Mouse (Mus musculus): ENCODE results near the gene Rell1. TPM values are rescaled to one million over a fixed set of nuclear protein-coding genes. Genes with fewer than 3 reads are reported as not detected.
A peak's percentile ranks its signal among the peaks of the same experiment; 100 is the strongest.

Rell1 gene
- total RNA-seq (2021): 10 to 100 TPM in 1 of 2 experiments, 1 to 10 TPM in 1; 9.3 to 10.4 TPM
- polyA plus RNA-seq (2012; rRNA removed): 3.4 and 4.6 TPM in 2 replicates
- long read RNA-seq, transcript Rell1-204 (7 exons, 3,241 nt): major isoform, 7 of 8 reads
- long read RNA-seq, partial matches to known transcripts: 0 of 8 reads
- long read RNA-seq, other reads (novel, unspliced or antisense): 1 of 8 reads

DNA sequence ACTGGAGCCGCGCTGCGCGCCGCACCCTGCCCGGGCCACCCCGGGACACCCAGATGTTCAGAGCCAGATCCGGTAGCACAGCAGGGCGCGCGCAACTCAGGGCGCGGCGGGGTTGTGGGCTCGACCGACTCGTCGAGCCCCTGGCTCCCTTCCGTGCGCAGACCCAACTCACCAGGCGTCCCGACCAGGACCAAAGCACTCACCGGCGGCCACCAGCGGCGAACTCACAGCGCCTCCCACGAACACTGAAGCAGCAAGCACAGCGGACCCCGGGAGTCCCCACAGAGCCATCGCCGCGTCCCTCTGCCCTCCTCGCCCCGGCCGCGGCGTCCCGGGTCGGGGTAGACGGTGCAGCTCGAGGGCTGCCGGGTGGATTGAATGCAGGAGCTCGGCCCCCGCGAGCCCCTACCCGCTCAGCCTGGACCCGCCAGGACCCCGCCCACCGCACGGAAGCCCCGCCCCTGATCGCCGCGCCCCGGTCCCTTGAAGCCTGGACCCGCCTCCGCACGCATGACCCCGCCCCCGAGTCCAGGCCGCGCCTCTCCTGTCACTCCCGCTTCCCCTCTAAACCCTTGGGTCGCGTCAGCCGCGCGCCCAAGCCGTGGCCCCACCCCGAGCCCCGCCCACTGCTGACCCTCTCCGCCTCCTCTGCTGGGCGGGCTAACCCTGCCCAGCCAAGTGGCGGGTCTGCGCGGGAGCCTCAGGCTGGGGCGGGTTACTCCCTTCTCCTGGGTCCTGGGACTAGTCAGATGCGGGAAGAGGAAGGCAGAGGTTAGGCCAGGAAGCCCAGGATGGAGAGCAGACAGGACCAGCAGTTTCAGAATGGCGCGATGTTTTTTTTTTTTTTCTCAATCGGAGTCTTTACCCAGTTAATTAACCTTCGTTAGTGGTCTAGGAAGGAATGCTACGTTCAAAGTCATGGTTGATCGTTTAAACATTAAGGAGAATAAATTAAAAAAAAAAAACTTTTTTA is at the start of gene Rell1:
TSS of gene Rell1 (minus strand) at position 455 of the 973 bp plus-strand sequence.
- intact Hi-C loops (cut with DNase I): loop anchor here (2.0 to 5.0 kb wide), 3 partner anchors 18 to 124 kb away; partner anchors contain the start of gene Pgm2
- H3K4me3 ChIP-seq: peak within 1 kb of the TSS; percentile 92

GRCm38 (mm10) chr5:64012596-64013366 is 44.1 kb upstream of the Rell1 start:
- TF ChIP-seq POLR2A (IDR thresholded peaks at IDR 0.05; ENCODE audit: insufficient read depth, low read depth, low read length) (no peak), CTCF (IDR thresholded peaks at IDR 0.05) (no peak), EP300 (IDR thresholded peaks at IDR 0.05; ENCODE audit: insufficient read depth, low read depth, low read length) (no peak)
- Histone ChIP-seq H3K4me3 (no peak overlapping the region), H3K27ac (no peak overlapping the region), H3K4me1 (ENCODE audit: control insufficient read depth, insufficient read depth, low read length) (no peaks in the 10 kb centered on the region), H3K79me2 (replicated peaks; ENCODE audit: control insufficient read depth, insufficient read depth, low read length) (no peaks in the 10 kb centered on the region), H3K9ac (ENCODE audit: low read depth, low read length) (no peak overlapping the region), H3K27me3 (ENCODE audit: control insufficient read depth, insufficient read depth, low read length) (no peaks in the 10 kb centered on the region), H3K36me3 (ENCODE audit: control insufficient read depth, insufficient read depth, low read length) (no peaks in the 10 kb centered on the region)
- 66% methylated on average over 13 of the region's 13 CpGs for WGBS
- intact Hi-C loops (cut with DNase I): no loop called here
- no peak for DNase-seq

More for the DNA sequence above, at the start of gene Rell1:
- peak within 1 kb of the TSS; percentile 93 for H3K9ac ChIP-seq (ENCODE audit: low read depth, low read length)
- WGBS: 1% methylated on average over 81 of the region's 85 CpGs
- H3K4me1 ChIP-seq (ENCODE audit: control insufficient read depth, insufficient read depth, low read length): peaks cover 5% of the 10 kb centered on the region
- no peaks in the 10 kb centered on the region for H3K27me3 ChIP-seq (ENCODE audit: control insufficient read depth, insufficient read depth, low read length)
- H3K36me3 ChIP-seq (ENCODE audit: control insufficient read depth, insufficient read depth, low read length): no peaks in the 10 kb centered on the region
- no peak for TF ChIP-seq EP300 (IDR thresholded peaks at IDR 0.05; ENCODE audit: insufficient read depth, low read depth, low read length)
- peak; percentile 57; the same call in 1 of the 2 replicates for TF ChIP-seq POLR2A (IDR thresholded peaks at IDR 0.05; ENCODE audit: insufficient read depth, low read depth, low read length)
- peak; percentile 45 for TF ChIP-seq CTCF (IDR thresholded peaks at IDR 0.05)
- DNase-seq: peak; percentile 98 to 100
- H3K79me2 ChIP-seq (replicated peaks; ENCODE audit: control insufficient read depth, insufficient read depth, low read length): no peaks in the 10 kb centered on the region
- peak within 1 kb of the TSS; percentile 92 for H3K27ac ChIP-seq

- no peaks in the 10 kb centered on the region for H3K36me3 ChIP-seq (ENCODE audit: control insufficient read depth, insufficient read depth, low read length)
- H3K4me3 ChIP-seq: no peak overlapping the region
- H3K79me2 ChIP-seq (replicated peaks; ENCODE audit: control insufficient read depth, insufficient read depth, low read length): no peaks in the 10 kb centered on the region
- no peak overlapping the region for H3K27ac ChIP-seq
- DNase-seq: no peak
- intact Hi-C loops (cut with DNase I): no loop called here
- H3K4me1 ChIP-seq (ENCODE audit: control insufficient read depth, insufficient read depth, low read length): no peaks in the 10 kb centered on the region
- no peaks in the 10 kb centered on the region for H3K27me3 ChIP-seq (ENCODE audit: control insufficient read depth, insufficient read depth, low read length)
- no peak overlapping the region for H3K9ac ChIP-seq (ENCODE audit: low read depth, low read length)
- 84% methylated on average over 4 of the region's 4 CpGs for WGBS
- TF ChIP-seq EP300 (IDR thresholded peaks at IDR 0.05; ENCODE audit: insufficient read depth, low read depth, low read length) (no peak), POLR2A (IDR thresholded peaks at IDR 0.05; ENCODE audit: insufficient read depth, low read depth, low read length) (no peak), CTCF (IDR thresholded peaks at IDR 0.05) (no peak)
Observed at GRCm38 (mm10) chr5:64006548-64006947, 37.9 kb upstream of the Rell1 start.

DNA sequence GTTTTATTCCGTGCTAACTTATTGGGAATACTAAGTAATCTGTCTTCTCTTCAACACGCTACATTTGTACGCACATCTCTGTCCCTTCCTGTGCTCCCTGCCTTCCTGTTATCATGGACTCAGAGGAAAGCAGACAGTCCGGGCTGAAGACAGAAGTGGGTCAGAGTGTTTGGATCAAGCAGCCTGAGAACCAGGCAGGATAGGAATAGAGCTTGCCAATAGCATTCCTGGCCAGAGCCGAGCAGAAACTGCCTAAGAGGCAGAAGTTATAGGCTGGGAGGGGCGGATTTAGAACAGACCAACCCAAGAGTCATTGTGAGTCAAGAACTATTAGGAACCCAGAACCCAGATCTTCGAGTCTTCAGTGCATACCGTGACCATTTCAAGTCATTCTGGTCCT is 34.6 kb upstream of the Rell1 start:
- TF ChIP-seq EP300 (IDR thresholded peaks at IDR 0.05; ENCODE audit: insufficient read depth, low read depth, low read length) (no peak), CTCF (IDR thresholded peaks at IDR 0.05) (no peak), POLR2A (IDR thresholded peaks at IDR 0.05; ENCODE audit: insufficient read depth, low read depth, low read length) (no peak)
- Histone ChIP-seq H3K36me3 (ENCODE audit: control insufficient read depth, insufficient read depth, low read length) (no peaks in the 10 kb centered on the region), H3K9ac (ENCODE audit: low read depth, low read length) (no peak overlapping the region), H3K4me3 (no peak overlapping the region), H3K79me2 (replicated peaks; ENCODE audit: control insufficient read depth, insufficient read depth, low read length) (no peaks in the 10 kb centered on the region), H3K27me3 (ENCODE audit: control insufficient read depth, insufficient read depth, low read length) (no peaks in the 10 kb centered on the region), H3K4me1 (ENCODE audit: control insufficient read depth, insufficient read depth, low read length) (no peaks in the 10 kb centered on the region), H3K27ac (no peak overlapping the region)
- 80% methylated on average over 8 of the region's 8 CpGs for WGBS
- intact Hi-C loops (cut with DNase I): no loop called here
- no peak for DNase-seq

- Histone ChIP-seq H3K9ac (ENCODE audit: low read depth, low read length) (no peak overlapping the region), H3K4me1 (ENCODE audit: control insufficient read depth, insufficient read depth, low read length) (no peaks in the 10 kb centered on the region), H3K27me3 (ENCODE audit: control insufficient read depth, insufficient read depth, low read length) (no peaks in the 10 kb centered on the region), H3K36me3 (ENCODE audit: control insufficient read depth, insufficient read depth, low read length) (no peaks in the 10 kb centered on the region), H3K27ac (no peak overlapping the region), H3K4me3 (no peak overlapping the region), H3K79me2 (replicated peaks; ENCODE audit: control insufficient read depth, insufficient read depth, low read length) (no peaks in the 10 kb centered on the region)
- no peak for DNase-seq
- WGBS: 65% methylated on average over 3 of the region's 3 CpGs
- no peak for TF ChIP-seq EP300 (IDR thresholded peaks at IDR 0.05; ENCODE audit: insufficient read depth, low read depth, low read length)
- no peak for TF ChIP-seq CTCF (IDR thresholded peaks at IDR 0.05)
- no peak for TF ChIP-seq POLR2A (IDR thresholded peaks at IDR 0.05; ENCODE audit: insufficient read depth, low read depth, low read length)
- intact Hi-C loops (cut with DNase I): no loop called here
Observed at GRCm38 (mm10) chr5:63993865-63994264, 25.2 kb upstream of the Rell1 start.
